Mouse (Mus musculus) stomach, embryonic 14.5 days (tissue): ENCODE data around the gene Cd300a. TPM values are rescaled to one million over a fixed set of nuclear protein-coding genes. Genes with fewer than 3 reads are reported as not detected.

ENCODE experiments used
- ATAC-seq: fragments of 200-750 bp; cut with Nextera tagmentation; 2 replicates; pipeline ENCODE4 v1.8.0; 2017; ENCODE audit warnings: low read depth, moderate TSS enrichment; ENCODE audit not compliant: insufficient number of reproducible peaks, insufficient read depth, low FRiP score
- H3K27ac ChIP-seq: fragments of 300-500 bp; sonication (generic); 2 replicates; pipeline ENCODE4 v1.5.1; 2014; ENCODE audit warnings: mild to moderate bottlenecking, low read length, moderate library complexity, mixed read lengths
- H3K27me3 ChIP-seq: fragments of 300-500 bp; sonication (generic); 2 replicates; pipeline ENCODE4 v1.6.1; 2014; ENCODE audit warnings: low read length, control low read depth, mixed read lengths; ENCODE audit not compliant: control insufficient read depth, insufficient read depth
- H3K36me3 ChIP-seq: fragments of 300-500 bp; sonication (generic); 2 replicates; pipeline ENCODE4 v1.6.1; 2014; ENCODE audit warnings: mild to moderate bottlenecking, control low read depth, low read length, moderate library complexity, mixed read lengths; ENCODE audit not compliant: control insufficient read depth, insufficient read depth
- H3K4me1 ChIP-seq: fragments of 300-500 bp; sonication (generic); 2 replicates; pipeline ENCODE4 v1.6.1; 2014; ENCODE audit warnings: low read length, control low read depth, mixed read lengths; ENCODE audit not compliant: control insufficient read depth, insufficient read depth
- H3K4me2 ChIP-seq: fragments of 300-500 bp; sonication (generic); replicated peaks from 2 replicates; pipeline ENCODE4 v1.6.1; 2014; ENCODE audit warnings: low read depth, low read length, control low read depth
- H3K4me3 ChIP-seq: fragments of 300-500 bp; sonication (generic); 2 replicates; pipeline ENCODE4 v1.5.1; 2014; ENCODE audit warnings: low read depth, low read length, control low read depth
- H3K9ac ChIP-seq: fragments of 300-500 bp; sonication (generic); replicated peaks from 2 replicates; pipeline ENCODE4 v1.6.1; 2014; ENCODE audit warnings: low read depth, mild to moderate bottlenecking, control low read depth, low read length, moderate library complexity, mixed read lengths
- H3K9me3 ChIP-seq: fragments of 300-500 bp; sonication (generic); 2 replicates; pipeline ENCODE4 v1.6.1; 2016; ENCODE audit warnings: low read depth, low read length, control low read depth; ENCODE audit not compliant: control insufficient read depth
- WGBS: fragments of 180-500 bp; shearing (Covaris S2); extraction: QIAGEN DNeasy Blood & Tissue Kit; methylation state at CpG from one replicate; pipeline ENCODE4 v1.1.7; 2014; 5-methylcytosine and 5-hydroxymethylcytosine counted together
- polyA plus RNA-seq: library from polyadenylated mRNA; unstranded; fragments of >200 nt; fragmentation: Nextera tagmentation; extraction: Ambion mirVana; gene quantifications from 2 replicates; pipeline ENCODE4 v1.2.1, GENCODE M21; 2014

Gene Cd300a
- 0.90 and 1.1 TPM in 2 replicates for polyA plus RNA-seq

GRCm38 (mm10) chr11:114889991-114890518 lies at the start of gene Cd300a:
Cd300a (plus strand) TSS chr11:114890041.
- ATAC-seq = no peak
- no peaks in the 10 kb centered on the region for H3K9me3 ChIP-seq

GRCm38 (mm10) chr11:114843818-114844463 lies 45.9 kb upstream of the Cd300a start:
- 0 out of 2 replicates have a peak overlapping the region, but pooled peaks have one; percentile 5 for H3K4me2 ChIP-seq
- no peak for ATAC-seq
- H3K9me3 ChIP-seq = no peaks in the 10 kb centered on the region
- peaks cover 13% of the 10 kb centered on the region for H3K4me1 ChIP-seq
- no peaks in the 10 kb centered on the region for H3K27me3 ChIP-seq
- no peak overlapping the region for H3K4me3 ChIP-seq
- H3K36me3 ChIP-seq = no peaks in the 10 kb centered on the region
- H3K9ac ChIP-seq = no peak overlapping the region
- 9% methylated on average over 8 of the region's 8 CpGs for WGBS
- peak overlapping the region; percentile 44; the same call in 1 of the 2 replicates for H3K27ac ChIP-seq

More at GRCm38 (mm10) chr11:114889991-114890518, at the start of gene Cd300a:
- 73% methylated on average over 18 of the region's 18 CpGs for WGBS
- Histone ChIP-seq H3K4me2 (no peak within 1 kb of the TSS), H3K27me3 (no peaks in the 10 kb centered on the region), H3K36me3 (no peaks in the 10 kb centered on the region), H3K9ac (no peak within 1 kb of the TSS), H3K4me3 (no peak within 1 kb of the TSS), H3K4me1 (no peaks in the 10 kb centered on the region), H3K27ac (no peak within 1 kb of the TSS)

- no peak for ATAC-seq
- no peaks in the 10 kb centered on the region for H3K36me3 ChIP-seq
- H3K9ac ChIP-seq = no peak overlapping the region
- peaks cover 15% of the 10 kb centered on the region for H3K4me1 ChIP-seq
- peak overlapping the region; percentile 44; the same call in 1 of the 2 replicates for H3K27ac ChIP-seq
- no peaks in the 10 kb centered on the region for H3K9me3 ChIP-seq
- no peak overlapping the region for H3K4me3 ChIP-seq
- no peaks in the 10 kb centered on the region for H3K27me3 ChIP-seq
- H3K4me2 ChIP-seq = no peak overlapping the region
- WGBS = 60% methylated on average over 7 of the region's 7 CpGs
Observed at GRCm38 (mm10) chr11:114844464-114845220, 45.2 kb upstream of the Cd300a start.

GRCm38 (mm10) chr11:114846336-114846735 lies 43.5 kb upstream of the Cd300a start:
- no peak overlapping the region for H3K4me2 ChIP-seq
- no peak overlapping the region for H3K9ac ChIP-seq
- no peaks in the 10 kb centered on the region for H3K9me3 ChIP-seq
- H3K4me3 ChIP-seq = no peak overlapping the region
- no peaks in the 10 kb centered on the region for H3K36me3 ChIP-seq
- no peak for ATAC-seq
- no peak overlapping the region for H3K27ac ChIP-seq
- H3K4me1 ChIP-seq = peaks cover 24% of the 10 kb centered on the region
- 77% methylated on average over 4 of the region's 4 CpGs for WGBS
- H3K27me3 ChIP-seq = no peaks in the 10 kb centered on the region

GRCm38 (mm10) chr11:114847008-114847407 lies 42.8 kb upstream of the Cd300a start:
- H3K9me3 ChIP-seq = no peaks in the 10 kb centered on the region
- H3K9ac ChIP-seq = no peak overlapping the region
- no peaks in the 10 kb centered on the region for H3K36me3 ChIP-seq
- H3K4me3 ChIP-seq = no peak overlapping the region
- H3K4me2 ChIP-seq = no peak overlapping the region
- peaks cover 24% of the 10 kb centered on the region for H3K4me1 ChIP-seq
- no peaks in the 10 kb centered on the region for H3K27me3 ChIP-seq
- no peak for ATAC-seq
- H3K27ac ChIP-seq = no peak overlapping the region
- WGBS = 78% methylated on average over 5 of the region's 5 CpGs

- Histone ChIP-seq H3K9me3 (no peaks in the 10 kb centered on the region), H3K27ac (peak overlapping the region; percentile 93), H3K4me1 (peaks cover 26% of the 10 kb centered on the region), H3K27me3 (no peaks in the 10 kb centered on the region), H3K4me3 (no peak overlapping the region), H3K36me3 (no peaks in the 10 kb centered on the region), H3K9ac (no peak overlapping the region), H3K4me2 (no peak overlapping the region; the same call in 1 of the 2 replicates)
- WGBS = 11% methylated on average over 2 of the region's 2 CpGs
- no peak for ATAC-seq
Observed at GRCm38 (mm10) chr11:114849572-114849971, 40.3 kb upstream of the Cd300a start.

- H3K4me1 ChIP-seq = peaks cover 23% of the 10 kb centered on the region; the same call in 1 of the 2 replicates
- peak overlapping the region; percentile 93 for H3K27ac ChIP-seq
- H3K9me3 ChIP-seq = no peaks in the 10 kb centered on the region
- 23% methylated on average over 5 of the region's 5 CpGs for WGBS
- H3K36me3 ChIP-seq = no peaks in the 10 kb centered on the region
- H3K9ac ChIP-seq = no peak overlapping the region
- peak overlapping the region; percentile 74; the same call in 1 of the 2 replicates for H3K4me3 ChIP-seq
- no peaks in the 10 kb centered on the region for H3K27me3 ChIP-seq
- H3K4me2 ChIP-seq = peak overlapping the region; percentile 97
- peak; percentile 33; the same call in 1 of the 2 replicates for ATAC-seq
Observed at GRCm38 (mm10) chr11:114850066-114850451, 39.8 kb upstream of the Cd300a start.

GRCm38 (mm10) chr11:114850452-114851268 lies 39.2 kb upstream of the Cd300a start, which contains the start of gene Gprc5c:
Gprc5c (plus strand) TSS chr11:114851152.
- Histone ChIP-seq H3K27ac (peak within 1 kb of the TSS; percentile 93), H3K4me1 (peaks cover 23% of the 10 kb centered on the region; the same call in 1 of the 2 replicates), H3K36me3 (no peaks in the 10 kb centered on the region), H3K27me3 (no peaks in the 10 kb centered on the region), H3K4me2 (peak within 1 kb of the TSS; percentile 97), H3K9ac (peak within 1 kb of the TSS; percentile 78), H3K4me3 (peak within 1 kb of the TSS; percentile 74), H3K9me3 (no peaks in the 10 kb centered on the region)
- under 1% methylated on average over 34 of the region's 43 CpGs for WGBS
- ATAC-seq = peak; percentile 51
